Mouse (Mus musculus): ENCODE measurements around the gene Psph. TPM values are rescaled to one million over a fixed set of nuclear protein-coding genes. Genes with fewer than 3 reads are reported as not detected.
A peak's percentile ranks its signal among the peaks of the same experiment; 100 is the strongest.
"Not testable (repeated sequence)": the region's sequence is repeated elsewhere in the genome, so short reads cannot be mapped to it uniquely, and the experiment has no call there.

Gene Psph
- polyA plus RNA-seq (2014; fragmentation: Nextera tagmentation; extraction: Ambion mirVana), result 34.9 and 36.0 TPM in 2 replicates

DNA sequence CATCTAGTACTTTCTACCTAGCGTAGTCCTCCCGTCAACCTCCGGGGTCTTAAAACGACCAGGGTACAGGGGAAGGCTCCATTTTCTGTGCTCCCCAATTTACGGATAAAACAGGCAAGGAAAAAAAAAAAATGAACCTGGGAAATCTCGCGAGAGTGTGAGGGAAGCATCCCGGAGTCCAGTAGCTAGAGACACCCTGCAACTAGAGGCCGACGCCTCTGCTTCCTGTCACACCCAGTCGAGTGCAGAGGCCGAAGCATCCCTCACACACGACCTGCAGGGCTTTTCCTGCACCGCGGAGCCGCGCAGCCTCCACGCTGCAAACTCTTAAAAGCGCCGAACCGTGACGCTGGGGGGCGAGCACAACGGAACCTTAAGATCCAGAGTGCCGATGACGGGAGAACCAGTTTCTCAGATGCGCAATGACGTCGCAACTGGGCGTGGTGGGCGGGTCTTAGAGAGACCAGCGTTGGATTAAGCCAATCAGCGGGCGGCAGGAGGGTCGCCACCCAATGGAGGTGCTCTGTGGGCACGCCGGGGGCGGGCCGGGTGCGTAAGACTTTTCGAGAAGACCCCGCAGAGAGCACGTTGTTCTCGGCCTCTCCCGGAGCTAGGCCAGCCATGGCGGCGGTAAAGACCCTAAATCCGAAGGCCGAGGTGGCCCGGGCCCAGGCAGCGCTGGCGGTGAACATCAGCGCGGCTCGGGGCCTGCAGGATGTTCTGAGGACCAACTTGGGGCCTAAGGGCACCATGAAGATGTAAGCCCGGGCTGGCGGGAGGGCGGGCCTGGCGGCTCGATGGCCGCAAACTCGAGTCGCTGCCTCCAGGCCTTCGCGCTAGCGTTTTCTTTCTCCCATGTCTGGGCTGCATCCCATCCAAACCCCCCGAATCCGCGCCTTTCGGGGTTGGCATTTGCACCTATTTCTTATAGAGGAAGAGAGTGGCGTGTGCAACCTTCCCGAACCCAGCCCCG lies at the start of gene Psph:
Gene Psph (minus strand): TSS at position 632 of the 973 bp plus-strand sequence.
- ATAC-seq (replicated peaks; ENCODE audit: insufficient number of reproducible peaks, low FRiP score, low TSS enrichment, low read depth), result peak; percentile 98
- H3K9me3 ChIP-seq (replicated peaks; ENCODE audit: control insufficient read depth, low read length), result no peaks in the 10 kb centered on the region
- no peaks in the 10 kb centered on the region for H3K27me3 ChIP-seq (ENCODE audit: control insufficient read depth, insufficient read depth, low read length)
- WGBS, result under 1% methylated on average over 73 of the region's 73 CpGs
- peak within 1 kb of the TSS; percentile 72 for H3K4me2 ChIP-seq (ENCODE audit: low read depth, low read length)
- H3K27ac ChIP-seq (replicated peaks; ENCODE audit: low read depth, low read length), result peak within 1 kb of the TSS; percentile 94
- H3K4me1 ChIP-seq (ENCODE audit: control insufficient read depth, insufficient read depth, low read length), result no peaks in the 10 kb centered on the region; the same call in 1 of the 2 replicates
- peak within 1 kb of the TSS; percentile 98 for H3K9ac ChIP-seq (replicated peaks; ENCODE audit: low read length)
- DNase-seq (ENCODE audit: low spot score), result peak; percentile 100
- peaks cover 17% of the 10 kb centered on the region for H3K36me3 ChIP-seq (replicated peaks; ENCODE audit: control insufficient read depth, insufficient read depth, low read depth, low read length)
- H3K4me3 ChIP-seq (ENCODE audit: low read depth, low read length), result peak within 1 kb of the TSS; percentile 71

DNA sequence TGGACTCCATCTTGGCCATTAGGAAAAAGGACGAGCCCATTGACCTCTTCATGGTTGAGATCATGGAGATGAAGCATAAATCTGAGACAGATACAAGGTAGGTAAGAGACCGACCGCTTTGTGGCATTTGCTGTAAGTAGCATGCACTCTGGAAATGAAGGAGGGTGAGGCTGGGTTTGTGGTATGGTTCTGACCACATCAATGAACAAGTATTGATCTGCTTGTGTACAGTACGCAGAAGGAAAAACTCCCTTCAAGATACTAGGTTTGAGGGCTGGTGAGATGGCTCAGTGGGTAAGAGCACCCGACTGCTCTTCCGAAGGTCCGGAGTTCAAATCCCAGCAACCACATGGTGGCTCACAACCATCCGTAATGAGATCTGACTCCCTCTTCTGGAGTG lies 3.3 kb upstream of the Psph start:
- H3K36me3 ChIP-seq (replicated peaks; ENCODE audit: control insufficient read depth, insufficient read depth, low read depth, low read length), result peaks cover 28% of the 10 kb centered on the region
- H3K4me1 ChIP-seq (ENCODE audit: control insufficient read depth, insufficient read depth, low read length); H3K9me3 ChIP-seq (replicated peaks; ENCODE audit: control insufficient read depth, low read length); H3K27ac ChIP-seq (replicated peaks; ENCODE audit: low read depth, low read length); H3K9ac ChIP-seq (replicated peaks; ENCODE audit: low read length); H3K4me2 ChIP-seq (ENCODE audit: low read depth, low read length); ATAC-seq (replicated peaks; ENCODE audit: insufficient number of reproducible peaks, low FRiP score, low TSS enrichment, low read depth); H3K27me3 ChIP-seq (ENCODE audit: control insufficient read depth, insufficient read depth, low read length); DNase-seq (ENCODE audit: low spot score); H3K4me3 ChIP-seq (ENCODE audit: low read depth, low read length): not testable (repeated sequence)
- 98% methylated on average over 7 of the region's 8 CpGs for whole genome bisulfite sequencing

GRCm38 (mm10) chr5:129787818-129788593 lies 757 bp upstream of the Psph start:
- DNase-seq (ENCODE audit: low spot score), result no peak
- H3K36me3 ChIP-seq (replicated peaks; ENCODE audit: control insufficient read depth, insufficient read depth, low read depth, low read length), result peaks cover 20% of the 10 kb centered on the region
- peak overlapping the region; percentile 72 for H3K4me2 ChIP-seq (ENCODE audit: low read depth, low read length)
- no peaks in the 10 kb centered on the region for H3K27me3 ChIP-seq (ENCODE audit: control insufficient read depth, insufficient read depth, low read length)
- ATAC-seq (replicated peaks; ENCODE audit: insufficient number of reproducible peaks, low FRiP score, low TSS enrichment, low read depth), result no peak
- H3K27ac ChIP-seq (replicated peaks; ENCODE audit: low read depth, low read length), result no peak overlapping the region
- peak overlapping the region; percentile 71 for H3K4me3 ChIP-seq (ENCODE audit: low read depth, low read length)
- H3K9ac ChIP-seq (replicated peaks; ENCODE audit: low read length), result peak overlapping the region; percentile 98
- H3K9me3 ChIP-seq (replicated peaks; ENCODE audit: control insufficient read depth, low read length), result no peaks in the 10 kb centered on the region
- 13% methylated on average over 11 of the region's 11 CpGs for WGBS
- no peaks in the 10 kb centered on the region; the same call in 1 of the 2 replicates for H3K4me1 ChIP-seq (ENCODE audit: control insufficient read depth, insufficient read depth, low read length)

GRCm38 (mm10) chr5:129786161-129786560 lies 1.1 kb downstream of the Psph start:
- H3K4me1 ChIP-seq (ENCODE audit: control insufficient read depth, insufficient read depth, low read length), result no peaks in the 10 kb centered on the region; the same call in 1 of the 2 replicates
- peak overlapping the region; percentile 94; the same call in 1 of the 2 replicates for H3K27ac ChIP-seq (replicated peaks; ENCODE audit: low read depth, low read length)
- H3K4me2 ChIP-seq (ENCODE audit: low read depth, low read length), result peak overlapping the region; percentile 62
- H3K9ac ChIP-seq (replicated peaks; ENCODE audit: low read length), result peak overlapping the region; percentile 98
- peak overlapping the region; percentile 71 for H3K4me3 ChIP-seq (ENCODE audit: low read depth, low read length)
- ATAC-seq (replicated peaks; ENCODE audit: insufficient number of reproducible peaks, low FRiP score, low TSS enrichment, low read depth) (no peak), DNase-seq (ENCODE audit: low spot score) (no peak)
- 78% methylated on average over 6 of the region's 6 CpGs for WGBS
- peaks cover 17% of the 10 kb centered on the region for H3K36me3 ChIP-seq (replicated peaks; ENCODE audit: control insufficient read depth, insufficient read depth, low read depth, low read length)
- H3K9me3 ChIP-seq (replicated peaks; ENCODE audit: control insufficient read depth, low read length), result no peaks in the 10 kb centered on the region
- no peaks in the 10 kb centered on the region for H3K27me3 ChIP-seq (ENCODE audit: control insufficient read depth, insufficient read depth, low read length)

DNA sequence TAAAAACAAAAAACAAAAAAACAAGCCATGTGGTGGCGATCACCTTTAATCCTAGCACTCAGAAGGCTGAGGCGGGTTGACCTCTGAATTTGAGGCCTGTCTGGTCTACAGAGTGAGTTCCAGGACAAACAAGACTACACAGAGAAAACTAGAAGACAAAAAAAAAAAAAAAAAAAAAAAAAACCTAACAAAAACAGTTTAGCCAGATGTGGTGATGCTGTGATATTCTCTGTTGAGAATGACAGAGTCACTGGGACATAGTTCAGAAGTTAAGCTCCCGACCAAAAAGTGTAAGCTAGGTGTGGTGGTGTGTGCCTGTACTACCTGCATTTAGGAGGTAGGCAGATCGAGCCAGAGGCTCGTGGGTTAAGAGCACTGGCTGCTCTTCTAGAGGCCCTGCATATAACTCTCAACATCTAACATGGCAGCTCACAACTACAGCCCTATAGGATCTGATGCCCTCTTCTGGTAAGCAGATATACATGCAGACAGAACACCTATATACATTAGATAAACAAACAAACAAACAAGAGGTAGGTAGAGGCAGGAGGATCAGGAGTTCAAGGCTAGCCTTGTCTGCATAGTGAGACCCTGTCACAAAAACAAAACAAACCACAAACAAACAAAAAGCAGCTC lies 1.9 kb downstream of the Psph start:
- no peak overlapping the region for H3K9ac ChIP-seq (replicated peaks; ENCODE audit: low read length)
- no peak overlapping the region for H3K4me3 ChIP-seq (ENCODE audit: low read depth, low read length)
- H3K36me3 ChIP-seq (replicated peaks; ENCODE audit: control insufficient read depth, insufficient read depth, low read depth, low read length), result peaks cover 12% of the 10 kb centered on the region
- no peaks in the 10 kb centered on the region; the same call in 1 of the 2 replicates for H3K4me1 ChIP-seq (ENCODE audit: control insufficient read depth, insufficient read depth, low read length)
- no peak overlapping the region for H3K27ac ChIP-seq (replicated peaks; ENCODE audit: low read depth, low read length)
- ATAC-seq (replicated peaks; ENCODE audit: insufficient number of reproducible peaks, low FRiP score, low TSS enrichment, low read depth), result no peak
- 85% methylated on average over 5 of the region's 5 CpGs for WGBS
- no peaks in the 10 kb centered on the region for H3K27me3 ChIP-seq (ENCODE audit: control insufficient read depth, insufficient read depth, low read length)
- no peaks in the 10 kb centered on the region for H3K9me3 ChIP-seq (replicated peaks; ENCODE audit: control insufficient read depth, low read length)
- no peak for DNase-seq (ENCODE audit: low spot score)
- H3K4me2 ChIP-seq (ENCODE audit: low read depth, low read length), result no peak overlapping the region

DNA sequence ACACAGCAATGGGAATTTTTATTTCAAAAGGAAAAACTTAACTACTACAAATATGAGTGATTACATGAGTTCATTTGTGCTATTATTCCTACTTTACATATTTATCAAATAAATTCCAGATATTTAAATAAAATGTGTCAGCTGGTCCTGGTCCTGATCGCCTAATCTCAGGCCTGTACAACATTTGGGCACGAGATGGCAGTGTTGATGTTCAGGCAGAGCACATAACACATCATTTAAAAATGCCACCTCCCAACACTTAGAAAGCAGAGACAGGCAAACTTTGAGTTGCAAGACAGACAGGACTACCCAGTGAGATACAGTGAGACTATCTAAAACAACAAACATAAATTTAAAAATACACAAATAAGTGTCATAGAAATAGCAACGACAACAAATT lies 5.0 kb downstream of the Psph start:
- Histone ChIP-seq H3K9me3 (replicated peaks; ENCODE audit: control insufficient read depth, low read length) (no peaks in the 10 kb centered on the region), H3K4me3 (ENCODE audit: low read depth, low read length) (no peak overlapping the region), H3K4me2 (ENCODE audit: low read depth, low read length) (no peak overlapping the region), H3K27me3 (ENCODE audit: control insufficient read depth, insufficient read depth, low read length) (no peaks in the 10 kb centered on the region), H3K27ac (replicated peaks; ENCODE audit: low read depth, low read length) (no peak overlapping the region), H3K4me1 (ENCODE audit: control insufficient read depth, insufficient read depth, low read length) (no peaks in the 10 kb centered on the region), H3K36me3 (replicated peaks; ENCODE audit: control insufficient read depth, insufficient read depth, low read depth, low read length) (no peaks in the 10 kb centered on the region), H3K9ac (replicated peaks; ENCODE audit: low read length) (no peak overlapping the region)
- DNase-seq (ENCODE audit: low spot score), result peak; percentile 23
- 44% methylated on average over 3 of the region's 3 CpGs for WGBS
- no peak for ATAC-seq (replicated peaks; ENCODE audit: insufficient number of reproducible peaks, low FRiP score, low TSS enrichment, low read depth)

DNA sequence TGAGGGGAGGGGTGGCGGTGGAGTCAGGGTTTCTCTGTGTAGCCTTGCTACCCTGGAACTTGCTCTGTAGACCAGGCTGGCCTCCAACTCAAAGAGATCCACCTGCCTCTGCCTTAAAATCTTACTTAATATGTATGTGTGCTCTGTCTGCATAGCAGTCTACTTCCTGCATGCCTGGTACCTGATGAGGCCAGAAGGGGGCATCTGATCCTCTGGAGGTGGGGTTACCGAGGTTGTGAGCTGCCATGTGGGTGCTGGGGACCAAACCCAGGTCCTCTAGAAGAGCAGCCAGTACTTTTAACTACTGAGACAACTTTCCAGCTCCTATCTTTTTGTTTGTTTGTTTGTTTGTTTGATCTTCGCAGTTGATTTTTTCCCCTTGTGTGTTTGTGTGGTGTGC lies 7.1 kb downstream of the Psph start:
- H3K9ac ChIP-seq (replicated peaks; ENCODE audit: low read length), result no peak overlapping the region
- ATAC-seq (replicated peaks; ENCODE audit: insufficient number of reproducible peaks, low FRiP score, low TSS enrichment, low read depth) (no peak), DNase-seq (ENCODE audit: low spot score) (no peak)
- no peak overlapping the region for H3K4me3 ChIP-seq (ENCODE audit: low read depth, low read length)
- H3K36me3 ChIP-seq (replicated peaks; ENCODE audit: control insufficient read depth, insufficient read depth, low read depth, low read length), result no peaks in the 10 kb centered on the region
- no peak overlapping the region for H3K27ac ChIP-seq (replicated peaks; ENCODE audit: low read depth, low read length)
- H3K4me1 ChIP-seq (ENCODE audit: control insufficient read depth, insufficient read depth, low read length), result no peaks in the 10 kb centered on the region
- WGBS, result 95% methylated on average over 3 of the region's 3 CpGs
- no peak overlapping the region; the same call in 1 of the 2 replicates for H3K4me2 ChIP-seq (ENCODE audit: low read depth, low read length)
- H3K27me3 ChIP-seq (ENCODE audit: control insufficient read depth, insufficient read depth, low read length), result no peaks in the 10 kb centered on the region
- no peaks in the 10 kb centered on the region for H3K9me3 ChIP-seq (replicated peaks; ENCODE audit: control insufficient read depth, low read length)
